Mouse (Mus musculus) liver, postnatal 0 days (tissue): ENCODE measurements around the gene Pcbd2.
A peak's percentile ranks its signal among the peaks of the same experiment; 100 is the strongest.

Experiments used
- CTCF ChIP-seq: sonication (generic); IDR thresholded peaks from 2 replicates; pipeline ENCODE4 v1.5.1; 2016; ENCODE audit warnings: antibody characterized with exemption, low read depth
- EP300 ChIP-seq: IDR thresholded peaks from 2 replicates; pipeline ENCODE4 v1.6.1; 2016; ENCODE audit warnings: antibody characterized with exemption, low read depth, mild to moderate bottlenecking

- TF ChIP-seq CTCF (peak; percentile 27; the same call in 1 of the 2 replicates), EP300 (peak; percentile 72)
Measured at GRCm38 (mm10) chr13:55692535-55693242, 34.5 kb upstream of the Pcbd2 start, which contains the start of gene B230219D22Rik.
